Mouse (Mus musculus) gastrocnemius, postnatal 36 days (tissue): ENCODE results near the gene Grk1. TPM values are rescaled to one million over a fixed set of nuclear protein-coding genes. Genes with fewer than 3 reads are reported as not detected.

Source experiments
- DNase-seq, 2 experiments: peaks; one replicate each; pipeline ENCODE4 v3.0.0; 2022
- intact Hi-C: fragments of 180-260 bp; cut with DNase I; formaldehyde crosslinking; loops from one replicate; pipeline ENCODE4 v1.15.1; 2025
- long read RNA-seq, 2 experiments: library from polyadenylated mRNA; stranded (forward); transcript quantifications; one replicate each; pipeline ENCODE4 v2.0.0; 2021
- total RNA-seq, 2 experiments: library from RNA; stranded (reverse); gene quantifications; 2 replicates each; pipeline ENCODE4 v1.2.3; 2021

Grk1 gene
- total RNA-seq = under 1 TPM in 1 of 2 experiments, not detected in 1; 0.03 TPM
- long read RNA-seq, experiment 1 = 0 reads
- long read RNA-seq, experiment 2 = 0 reads

- no peak for DNase-seq
- intact Hi-C loops = no loop called here
Measured at GRCm38 (mm10) chr8:13404666-13405131, at the start of gene Grk1. Grk1 (plus strand) TSS chr8:13405081.

GRCm38 (mm10) chr8:13356221-13356620 lies 48.7 kb upstream of the Grk1 start:
- intact Hi-C loops = no loop called here
- DNase-seq = no peak

- peak; percentile 21 to 49 for DNase-seq
- intact Hi-C loops = no loop called here
Measured at GRCm38 (mm10) chr8:13356681-13357080, 48.2 kb upstream of the Grk1 start.

- no peak for DNase-seq
- intact Hi-C loops = no loop called here
Measured at GRCm38 (mm10) chr8:13360213-13360612, 44.7 kb upstream of the Grk1 start.

GRCm38 (mm10) chr8:13361865-13362264 lies 43.0 kb upstream of the Grk1 start:
- DNase-seq = no peak

GRCm38 (mm10) chr8:13373151-13373662 lies 31.7 kb upstream of the Grk1 start:
- DNase-seq = no peak
- intact Hi-C loops = no loop called here

More at GRCm38 (mm10) chr8:13361865-13362264, 43.0 kb upstream of the Grk1 start:
- intact Hi-C loops = no loop called here

- intact Hi-C loops = no loop called here
Measured at GRCm38 (mm10) chr8:13381630-13382029, 23.3 kb upstream of the Grk1 start.

GRCm38 (mm10) chr8:13382536-13382935 lies 22.3 kb upstream of the Grk1 start:
- intact Hi-C loops = no loop called here
- DNase-seq = no peak

More at GRCm38 (mm10) chr8:13381630-13382029, 23.3 kb upstream of the Grk1 start:
- no peak for DNase-seq

GRCm38 (mm10) chr8:13382999-13383398 lies 21.9 kb upstream of the Grk1 start:
- intact Hi-C loops = no loop called here

GRCm38 (mm10) chr8:13386366-13386765 lies 18.5 kb upstream of the Grk1 start:
- intact Hi-C loops = no loop called here
- DNase-seq = no peak

More at GRCm38 (mm10) chr8:13382999-13383398, 21.9 kb upstream of the Grk1 start:
- DNase-seq = no peak

- intact Hi-C loops = no loop called here
- no peak for DNase-seq
Measured at GRCm38 (mm10) chr8:13387728-13388127, 17.2 kb upstream of the Grk1 start.

GRCm38 (mm10) chr8:13388744-13389143 lies 16.1 kb upstream of the Grk1 start:
- no peak for DNase-seq
- intact Hi-C loops = no loop called here

GRCm38 (mm10) chr8:13393869-13394268 lies 11.0 kb upstream of the Grk1 start:
- intact Hi-C loops = no loop called here
- DNase-seq = no peak

- no peak for DNase-seq
- intact Hi-C loops = no loop called here
Measured at GRCm38 (mm10) chr8:13396725-13397124, 8.2 kb upstream of the Grk1 start, which contains the start of gene Atp4b. Atp4b (minus strand) TSS chr8:13396825.

GRCm38 (mm10) chr8:13403517-13403916 lies 1.4 kb upstream of the Grk1 start:
- no peak for DNase-seq
- intact Hi-C loops = no loop called here

- no peak for DNase-seq
- intact Hi-C loops = no loop called here
Measured at GRCm38 (mm10) chr8:13406011-13406410, 1.1 kb downstream of the Grk1 start.

GRCm38 (mm10) chr8:13411597-13411996 lies 6.7 kb downstream of the Grk1 start:
- intact Hi-C loops = loop anchor here (5.0 kb wide), 2 partner anchors 136 to 341 kb away; no protein-coding TSS in a partner anchor
- DNase-seq = peak; percentile 60 to 63

- DNase-seq = peak; percentile 46 to 52
- intact Hi-C loops = loop anchor here (1.0 to 5.0 kb wide), 3 partner anchors 48 to 339 kb away; no protein-coding TSS in a partner anchor
Measured at GRCm38 (mm10) chr8:13412891-13413558, 8.1 kb downstream of the Grk1 start.

- DNase-seq = no peak
- intact Hi-C loops = loop anchor here (5.0 kb wide), 2 partner anchors 133 to 338 kb away; no protein-coding TSS in a partner anchor
Measured at GRCm38 (mm10) chr8:13413823-13414390, 9.0 kb downstream of the Grk1 start.

- intact Hi-C loops = no loop called here
- DNase-seq = peak; percentile 38 to 55
Measured at GRCm38 (mm10) chr8:13415879-13416278, 11.0 kb downstream of the Grk1 start.

GRCm38 (mm10) chr8:13419111-13419639 lies 14.3 kb downstream of the Grk1 start:
- intact Hi-C loops = no loop called here
- no peak for DNase-seq
